Mouse (Mus musculus): Measurements from ENCODE around the gene Kcnh4.

Gene Kcnh4

DNA sequence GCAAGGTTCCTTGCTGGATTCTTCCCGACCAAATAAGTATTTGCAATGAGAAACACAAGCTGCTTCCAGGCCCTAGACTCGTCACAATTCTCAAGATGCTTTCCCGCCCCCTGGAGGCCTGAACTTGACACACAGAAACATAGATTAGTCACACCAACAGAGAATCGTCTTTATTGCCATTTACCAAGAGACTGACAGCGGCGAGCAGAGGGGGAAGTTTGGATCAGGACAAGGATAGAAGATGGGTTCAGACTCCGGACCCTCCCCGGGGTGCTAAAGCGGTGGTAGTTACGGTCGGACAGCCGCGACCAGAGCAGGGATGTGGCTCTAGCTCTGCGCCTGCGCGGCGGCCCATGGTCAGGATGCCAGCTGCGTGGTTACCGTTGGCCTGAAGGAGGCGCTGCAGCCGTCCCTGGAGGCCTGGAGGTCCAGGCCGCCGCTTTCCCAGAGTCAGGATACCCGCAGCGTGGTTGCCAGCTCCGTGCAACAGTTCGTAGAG lies 1.9 kb upstream of the Kcnh4 start:
- DNase-seq = peak; percentile 89

DNA sequence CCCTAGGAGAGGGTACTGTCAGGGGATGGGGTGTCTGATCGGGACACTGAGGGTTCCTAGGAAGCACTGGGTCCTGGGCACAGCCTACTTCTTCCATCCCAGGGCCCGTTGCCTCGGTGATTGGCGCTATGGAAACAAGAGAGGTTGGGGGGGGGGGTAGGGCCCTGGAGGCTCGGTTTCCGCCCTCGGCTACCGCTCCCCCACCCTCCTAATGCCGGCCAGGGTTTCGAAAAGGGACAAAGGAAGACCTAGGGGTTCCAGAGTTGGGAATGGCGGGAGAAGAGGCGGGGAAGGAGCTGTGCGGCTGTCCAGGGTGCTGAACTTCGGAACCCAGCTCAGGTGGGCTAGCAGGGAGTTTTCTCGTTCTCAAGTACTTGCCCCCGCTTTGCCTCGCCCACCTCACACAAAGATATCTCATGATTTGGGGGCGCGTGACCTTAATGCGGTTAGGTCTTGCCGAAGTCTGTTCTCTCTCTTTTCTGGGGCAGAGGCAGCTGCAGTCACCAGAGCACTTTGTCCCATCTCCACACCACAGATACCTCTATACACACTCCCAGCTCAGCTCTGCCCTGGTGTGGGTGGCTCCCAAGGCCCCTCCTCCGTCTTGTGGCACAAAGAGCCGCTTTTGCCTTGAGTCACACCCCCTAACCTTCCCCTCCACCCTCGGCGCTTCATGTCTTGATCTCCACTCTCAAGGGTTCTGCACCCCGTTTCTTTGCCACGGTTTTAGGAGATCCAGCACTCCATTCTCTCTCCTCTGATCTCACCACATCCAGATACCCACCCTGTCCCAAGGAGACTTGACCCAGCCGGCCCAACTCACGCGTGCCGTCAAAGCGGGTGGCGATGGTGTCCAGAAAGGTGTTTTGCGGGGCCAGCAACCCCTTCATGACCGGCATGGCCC lies 783 bp downstream of the Kcnh4 start:
- no peak for DNase-seq

DNA sequence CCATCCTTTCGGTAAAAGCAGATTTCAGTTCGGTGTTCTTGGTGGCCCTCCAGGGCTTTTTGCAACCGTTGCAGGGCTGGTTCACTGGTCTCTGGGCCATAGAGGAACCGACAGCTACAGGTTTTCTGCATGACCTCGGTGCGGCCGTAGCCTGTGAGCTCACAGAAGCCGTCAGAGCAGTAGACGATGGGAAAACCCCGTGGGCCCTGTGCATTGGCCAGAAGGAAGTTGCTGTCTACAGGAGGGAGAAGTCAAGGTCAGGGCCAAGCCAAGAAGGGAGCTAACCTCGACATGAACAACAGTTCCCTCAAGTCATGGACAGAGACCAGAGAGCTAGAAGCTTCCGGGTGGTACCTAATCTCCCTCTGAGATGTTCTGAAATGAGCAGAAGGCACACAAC lies 2.2 kb downstream of the Kcnh4 start:
- no peak for DNase-seq

DNA sequence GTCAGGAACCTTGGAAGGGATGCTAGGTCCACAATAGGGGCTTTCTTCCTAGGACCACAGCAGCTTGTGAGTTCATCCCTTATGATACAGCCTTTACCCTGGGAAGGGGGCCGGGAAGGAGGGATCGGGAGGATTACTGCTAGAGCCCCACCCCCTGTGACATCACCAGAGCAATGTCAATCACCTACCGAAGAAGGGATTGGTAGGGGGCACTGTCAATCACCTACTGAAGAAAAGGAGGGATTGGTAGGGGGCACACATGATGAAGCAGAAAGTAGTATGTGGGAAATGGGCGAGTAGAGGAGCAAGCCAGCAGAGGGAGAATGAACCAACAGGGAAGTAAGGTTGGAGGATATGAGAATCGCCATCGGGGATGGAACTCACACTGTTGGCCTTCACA lies 3.3 kb downstream of the Kcnh4 start:
- no peak for DNase-seq

DNA sequence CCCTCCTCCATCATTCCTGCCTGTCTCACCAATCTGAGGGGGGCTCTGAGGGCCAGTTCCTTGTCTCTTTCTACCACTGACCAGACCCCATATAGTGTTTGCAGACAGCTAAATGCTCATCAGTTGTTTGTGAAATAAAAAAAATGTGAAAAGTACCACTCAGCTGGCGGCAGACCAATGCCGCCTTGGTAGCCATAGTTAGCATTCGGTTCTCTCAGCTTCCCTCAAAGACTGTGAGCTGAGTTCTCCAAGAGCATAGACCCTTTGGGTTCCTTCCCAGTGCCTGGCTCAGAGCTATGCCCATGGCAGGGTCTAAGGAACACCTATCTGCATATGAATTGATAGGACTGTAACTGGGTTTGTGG lies 5.1 kb downstream of the Kcnh4 start:
- DNase-seq = peak; percentile 69

DNA sequence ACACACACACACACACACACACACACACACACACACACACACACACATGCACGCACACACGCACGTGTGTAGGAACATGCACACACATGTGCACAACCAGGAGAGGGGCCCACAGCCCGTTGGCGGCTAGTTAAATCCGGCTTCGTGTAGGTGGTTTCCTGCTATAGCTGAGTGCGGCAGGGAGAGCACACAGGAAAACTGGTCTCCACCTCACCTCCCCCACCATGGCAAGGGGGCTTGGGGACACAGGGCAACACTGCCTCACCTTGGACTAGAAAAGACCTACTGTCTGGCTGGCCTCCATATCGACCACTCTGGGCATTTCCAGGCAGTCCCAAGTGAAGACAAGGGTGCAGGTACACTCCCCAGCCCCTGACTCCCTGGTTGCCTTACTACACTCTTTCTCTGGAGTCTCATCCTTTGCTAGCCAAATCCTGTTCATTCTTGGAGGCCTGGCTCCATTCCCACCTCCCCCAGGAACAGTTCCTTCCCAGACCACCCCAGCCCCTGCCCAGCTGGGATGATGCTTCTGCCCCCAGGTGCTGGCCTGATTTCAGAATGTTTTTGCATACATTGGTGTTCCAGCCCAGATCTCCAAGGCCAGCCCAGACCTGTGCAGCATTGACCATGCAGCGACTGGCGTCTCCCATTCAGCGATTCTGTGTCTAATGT lies 5.6 kb downstream of the Kcnh4 start:
- DNase-seq = peak; percentile 78

DNA sequence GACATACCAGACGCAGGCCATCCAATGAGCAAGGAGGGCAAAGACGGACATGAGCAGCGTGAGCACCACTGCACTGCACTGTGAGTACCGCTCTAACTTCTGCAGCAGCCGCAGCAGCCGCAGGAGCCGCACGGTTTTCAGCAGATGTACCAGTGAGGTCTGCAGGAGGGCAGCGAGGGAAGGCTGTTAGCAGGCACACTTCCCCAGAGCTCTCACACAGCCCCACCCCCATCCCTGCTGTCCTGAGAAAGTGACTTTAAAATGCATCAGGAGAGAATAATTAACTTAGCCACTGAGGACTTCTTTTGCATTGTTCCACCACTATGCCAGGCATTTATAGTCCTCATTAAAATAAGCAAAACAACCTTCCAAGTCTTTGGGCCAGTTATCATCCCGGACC lies 7.4 kb downstream of the Kcnh4 start:
- DNase-seq = peak; percentile 50

DNA sequence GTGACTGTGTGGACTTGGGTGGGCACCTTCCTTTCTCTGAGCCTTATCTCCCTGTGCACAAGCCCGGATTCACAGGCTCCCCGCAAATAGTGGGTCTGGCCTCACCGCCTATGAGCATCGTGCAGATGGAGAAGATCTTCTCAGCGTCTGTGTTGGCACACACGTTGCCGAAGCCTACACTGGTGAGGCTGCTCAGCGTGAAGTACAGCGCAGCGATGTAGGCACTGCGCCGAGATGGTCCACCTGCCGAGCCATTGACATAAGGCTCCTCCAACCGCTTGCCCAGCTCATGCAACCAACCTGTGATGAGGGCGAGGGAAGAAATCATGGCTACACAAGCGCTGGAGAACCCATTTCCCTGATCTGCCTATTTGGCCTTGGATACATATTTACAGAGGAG lies 9.6 kb downstream of the Kcnh4 start:
- peak; percentile 37 for DNase-seq

DNA sequence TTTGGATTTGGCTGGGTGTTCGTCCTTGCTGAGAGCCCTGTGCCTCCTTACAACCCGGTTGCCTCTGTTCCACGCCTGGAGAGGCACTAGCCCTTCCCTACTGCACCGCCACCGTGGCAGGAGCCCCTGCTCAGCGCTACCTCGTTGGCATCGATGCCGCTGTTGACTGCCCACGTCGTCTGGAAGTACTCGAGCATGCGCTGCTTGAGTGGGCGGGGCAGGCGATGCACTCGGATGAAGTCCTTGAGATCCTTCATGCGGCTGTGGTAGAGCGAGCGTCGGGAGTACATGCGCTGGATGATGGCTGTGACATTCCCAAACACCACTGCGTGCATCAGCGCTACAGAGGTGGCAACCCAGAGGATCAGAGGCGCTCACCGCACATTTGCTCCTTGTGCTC lies 10.3 kb downstream of the Kcnh4 start:
- peak; percentile 80 for DNase-seq

DNA sequence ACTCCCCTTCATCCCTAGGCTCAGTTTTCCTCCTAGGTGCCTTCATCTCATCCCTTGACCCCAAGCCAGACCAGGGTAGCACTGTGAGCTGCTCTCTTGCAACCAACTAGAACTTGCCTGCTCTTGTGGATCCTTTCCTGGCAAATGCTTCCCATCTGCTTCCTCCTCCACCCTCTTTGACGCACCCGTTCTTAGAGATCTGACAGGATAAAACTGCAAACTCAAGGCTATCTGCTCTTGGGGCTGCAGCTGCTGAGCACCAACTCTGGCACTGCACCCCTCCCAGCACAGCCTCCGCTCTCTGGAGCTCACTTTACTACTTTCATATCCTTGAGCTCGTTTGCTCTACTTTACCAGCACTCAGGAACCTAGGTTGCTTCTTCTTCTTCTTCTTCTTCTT lies 11.1 kb downstream of the Kcnh4 start:
- DNase-seq = peak; percentile 75

DNA sequence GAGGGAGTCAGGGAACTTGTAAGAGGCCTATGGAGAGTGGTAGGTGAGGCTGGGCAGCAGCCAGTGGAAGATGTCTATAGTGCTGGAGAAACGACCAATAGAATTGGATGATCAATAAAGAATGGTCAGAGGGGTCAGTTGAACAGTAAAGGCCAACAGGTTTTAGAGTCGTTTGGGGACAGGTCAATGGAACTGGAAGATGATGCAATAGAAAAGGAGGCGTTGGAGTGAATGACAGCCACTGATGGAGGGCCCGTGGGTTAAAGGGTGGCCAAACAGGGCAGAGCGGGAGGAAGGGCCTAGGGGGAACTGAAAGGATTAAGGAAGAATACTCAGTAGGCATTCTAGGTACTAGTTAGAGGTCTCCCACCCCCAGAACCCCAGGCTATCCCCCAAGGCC lies 12.6 kb downstream of the Kcnh4 start:
- DNase-seq = no peak

DNA sequence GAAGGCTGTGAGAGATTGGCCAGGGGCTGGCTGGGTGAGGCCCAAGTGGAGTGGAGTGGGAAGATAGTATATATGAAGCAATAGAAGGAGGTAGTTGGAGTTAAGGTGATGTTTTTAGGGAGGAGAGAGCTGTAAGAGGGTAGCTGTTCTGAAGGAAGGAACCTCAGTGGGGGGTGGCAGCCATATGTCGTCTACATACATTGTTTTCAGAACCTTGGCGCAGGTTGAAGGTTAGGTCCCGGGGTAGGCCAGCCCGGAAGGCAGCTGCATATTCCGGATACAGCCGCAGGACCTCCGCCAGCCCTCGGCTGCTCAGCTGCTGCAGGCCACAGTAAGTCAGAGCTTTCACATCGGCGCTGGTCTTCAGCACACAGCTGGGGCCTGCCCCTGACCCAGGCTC lies 13.2 kb downstream of the Kcnh4 start:
- DNase-seq = no peak

DNA sequence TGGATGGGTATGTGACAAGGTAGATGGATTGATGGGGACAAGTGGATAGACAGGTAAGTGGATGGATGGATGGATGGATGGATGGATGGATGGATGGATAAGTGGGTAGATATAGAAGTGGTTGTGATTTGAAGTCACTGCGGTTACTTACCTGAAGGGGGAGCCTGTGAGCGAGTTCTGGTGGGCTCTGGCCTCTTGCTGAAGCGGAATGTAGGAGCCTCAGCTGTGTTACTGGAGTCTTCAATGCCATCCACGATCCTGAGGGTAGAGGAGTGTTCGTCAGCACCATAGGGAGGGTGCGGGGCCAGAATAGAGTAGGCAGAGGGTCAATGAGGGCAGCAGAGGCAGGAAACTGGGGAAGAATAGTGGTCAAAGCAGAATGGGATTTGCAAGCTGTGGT lies 14.7 kb downstream of the Kcnh4 start:
- DNase-seq = peak; percentile 49

DNA sequence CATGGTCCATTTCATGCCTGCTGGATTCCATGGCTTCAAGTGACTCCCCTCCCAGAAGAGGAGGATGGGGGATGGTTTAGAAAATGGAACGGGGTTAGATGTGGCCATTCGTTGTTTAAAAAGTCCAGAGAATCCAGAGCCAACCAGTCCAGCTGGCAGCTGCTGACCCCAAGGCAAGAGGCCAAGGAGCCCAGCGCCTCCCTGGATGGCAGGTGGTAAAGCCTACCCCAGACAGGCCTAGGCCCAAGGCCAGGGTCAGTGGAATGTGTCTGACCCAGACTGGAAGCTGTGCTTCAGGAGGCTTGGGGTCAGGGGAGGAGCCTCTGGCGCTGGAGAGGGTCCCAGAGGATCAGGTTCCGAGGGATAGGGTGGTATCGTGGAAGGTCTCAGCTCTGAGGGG lies 18.4 kb downstream of the Kcnh4 start:
- DNase-seq = no peak

DNA sequence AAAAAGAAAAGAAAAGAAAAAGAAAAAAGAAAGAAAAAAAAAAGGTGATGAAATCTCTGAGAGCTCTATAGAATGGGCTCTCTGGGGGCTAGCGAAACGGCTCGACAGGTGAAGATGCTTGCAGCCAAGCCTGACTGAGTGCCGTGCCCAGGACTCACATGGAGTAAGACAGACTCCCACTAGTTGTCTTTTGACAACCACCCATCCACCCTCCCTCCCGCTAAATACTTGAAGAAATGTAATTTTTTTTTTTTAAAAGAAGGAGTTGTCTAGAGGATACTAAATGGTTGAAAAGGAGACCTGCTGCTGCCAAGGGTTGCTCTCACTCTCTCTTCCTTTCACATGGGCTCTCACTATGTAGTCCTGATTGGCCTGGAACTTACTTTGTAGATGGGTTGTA lies 21.0 kb downstream of the Kcnh4 start:
- DNase-seq = no peak

DNA sequence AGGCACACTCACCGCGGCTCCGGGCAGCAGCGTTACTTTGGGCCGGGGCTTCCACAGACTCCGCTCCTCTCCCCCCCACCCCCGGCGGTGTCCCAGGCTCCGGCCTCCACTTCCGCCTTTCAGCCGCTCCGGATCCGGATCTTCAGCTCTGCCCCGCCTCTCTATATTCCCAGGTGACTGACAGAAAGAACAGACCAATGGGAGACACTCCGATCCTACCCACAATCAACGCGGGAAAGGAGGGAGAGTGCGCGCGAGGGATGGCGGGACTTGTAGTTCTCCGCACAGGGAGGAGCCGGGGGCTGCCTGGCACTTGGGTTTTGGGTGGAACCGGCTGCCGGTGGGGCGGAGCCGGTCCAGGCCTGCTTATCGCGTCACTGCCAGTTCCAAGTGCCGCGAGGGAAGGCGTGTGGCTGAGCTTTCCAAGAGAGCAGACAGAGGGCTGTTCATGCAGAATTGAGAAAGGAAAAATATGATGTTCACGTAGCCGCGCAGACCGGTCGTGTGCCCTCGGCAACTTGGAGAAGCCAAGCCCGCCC lies 21.6 kb downstream of the Kcnh4 start, which contains the start of gene Rab5c:
Rab5c (minus strand) TSS at position 150 of the 539 bp plus-strand sequence.
- peak; percentile 100 for DNase-seq

DNA sequence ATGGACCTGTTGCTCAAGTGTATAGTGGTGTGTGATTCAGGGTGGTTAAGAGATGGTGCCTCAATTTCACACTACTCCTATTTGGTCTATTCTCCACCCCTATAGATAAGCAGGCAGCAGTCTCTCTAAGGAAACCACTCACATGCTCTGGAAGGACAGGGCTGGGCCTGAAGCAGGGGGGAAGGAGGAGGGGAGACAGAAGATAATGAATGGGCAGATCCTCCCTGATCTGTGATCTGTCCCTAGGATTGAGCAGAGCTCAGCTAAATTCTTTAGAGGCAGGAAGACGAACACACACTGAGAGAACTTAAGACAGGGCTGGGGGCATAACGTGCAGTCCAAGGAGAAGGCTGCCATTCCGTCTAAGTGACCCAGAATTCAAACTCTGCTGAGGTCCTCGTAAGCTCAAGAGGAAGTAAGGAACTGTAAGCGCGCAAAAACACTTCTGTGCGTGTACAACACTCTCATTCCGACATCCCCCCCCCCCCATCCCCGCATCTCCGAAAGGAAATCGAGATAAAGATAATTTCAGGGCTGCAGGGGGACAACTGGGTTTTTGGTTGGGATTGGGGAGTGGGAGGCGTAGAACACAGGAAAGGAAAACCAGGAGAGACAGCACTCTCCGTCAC lies 22.5 kb downstream of the Kcnh4 start:
- no peak for DNase-seq

DNA sequence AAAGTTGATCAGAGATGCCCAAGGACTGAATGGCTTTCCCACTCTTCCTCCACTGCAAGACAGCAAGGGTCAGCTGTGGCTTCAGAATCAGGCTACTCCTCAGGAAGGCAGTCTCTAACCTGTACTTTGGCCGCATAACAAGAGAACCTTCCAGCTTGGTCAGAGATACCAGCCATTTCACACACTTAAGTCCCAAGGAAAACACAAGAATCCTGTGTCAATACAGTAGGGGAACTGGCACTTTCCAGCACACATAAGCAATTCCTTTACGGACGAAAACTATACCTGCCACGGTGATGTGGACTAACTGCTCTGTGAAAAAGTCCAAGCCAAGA lies 23.0 kb downstream of the Kcnh4 start:
- no peak for DNase-seq

DNA sequence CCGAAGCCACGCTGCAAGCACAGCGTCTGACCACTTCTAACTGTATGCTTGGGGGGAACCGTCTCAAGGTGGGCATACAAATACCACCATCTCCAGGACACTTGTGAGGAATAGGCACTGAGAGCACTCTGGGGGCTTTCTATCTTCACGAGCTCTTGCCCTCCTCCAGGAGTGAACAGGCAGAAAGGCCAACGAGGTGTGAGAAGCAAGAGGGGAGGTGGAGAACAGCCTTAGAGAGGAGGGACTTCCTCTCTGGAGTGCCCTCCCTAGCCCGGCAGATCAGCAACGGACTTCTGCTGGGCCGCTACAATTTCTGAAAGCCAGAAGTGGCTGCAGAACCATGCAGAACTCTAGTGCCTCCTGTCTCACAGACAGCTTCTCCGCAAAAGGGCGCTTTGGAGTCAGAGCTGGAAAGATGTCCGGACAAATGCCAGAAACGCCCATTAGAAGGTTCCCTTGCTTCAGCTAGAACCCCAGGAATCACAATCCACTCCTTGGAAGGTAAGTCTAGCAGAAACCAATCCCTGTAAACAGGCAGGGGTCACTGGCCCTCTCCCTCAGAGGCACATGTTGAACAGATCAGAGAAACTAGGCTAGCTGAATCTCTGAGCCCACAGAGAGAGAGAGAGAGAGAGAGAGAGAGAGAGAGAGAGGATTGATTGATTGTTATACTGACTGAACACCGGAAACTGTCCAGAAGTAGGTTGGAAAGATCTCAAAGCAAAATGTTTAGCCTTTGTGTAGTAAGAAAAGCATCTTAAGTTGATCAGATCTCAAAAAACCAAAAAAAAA lies 23.6 kb downstream of the Kcnh4 start:
- DNase-seq = no peak

DNA sequence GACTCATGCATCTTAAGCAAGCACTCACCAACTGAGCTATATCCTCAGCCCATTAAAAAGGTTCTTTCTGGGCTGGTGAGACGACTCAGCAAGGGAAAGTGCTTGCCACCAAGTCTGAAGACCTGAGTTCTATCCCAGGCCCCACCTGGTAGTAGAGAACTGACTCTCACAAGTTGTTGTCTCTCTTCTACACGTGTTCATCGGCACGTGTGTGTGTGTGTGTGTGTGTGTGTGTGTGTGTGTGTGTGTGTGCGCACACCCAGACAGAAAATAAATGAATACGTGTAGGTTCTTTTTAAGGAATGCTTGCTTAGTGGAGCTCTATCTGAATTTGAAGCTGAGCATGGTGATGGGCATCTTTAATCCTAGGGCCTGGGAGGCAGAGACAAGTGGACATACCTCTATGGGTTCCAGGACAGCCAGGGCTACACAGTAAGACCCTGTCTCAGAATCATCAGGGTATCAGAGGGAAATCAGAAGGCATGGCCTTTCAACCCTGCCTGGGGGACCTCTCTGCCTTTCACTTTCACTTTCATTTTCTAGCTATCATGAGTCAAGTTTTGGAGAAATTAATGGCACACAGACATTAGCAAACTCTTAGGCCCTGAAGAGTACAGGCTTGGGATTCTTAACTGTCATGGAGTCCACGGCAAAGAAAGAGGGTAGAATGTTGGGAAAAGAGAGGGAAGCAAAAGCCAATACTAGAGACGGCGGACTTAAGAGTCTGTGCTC lies 24.4 kb downstream of the Kcnh4 start:
- no peak for DNase-seq

DNA sequence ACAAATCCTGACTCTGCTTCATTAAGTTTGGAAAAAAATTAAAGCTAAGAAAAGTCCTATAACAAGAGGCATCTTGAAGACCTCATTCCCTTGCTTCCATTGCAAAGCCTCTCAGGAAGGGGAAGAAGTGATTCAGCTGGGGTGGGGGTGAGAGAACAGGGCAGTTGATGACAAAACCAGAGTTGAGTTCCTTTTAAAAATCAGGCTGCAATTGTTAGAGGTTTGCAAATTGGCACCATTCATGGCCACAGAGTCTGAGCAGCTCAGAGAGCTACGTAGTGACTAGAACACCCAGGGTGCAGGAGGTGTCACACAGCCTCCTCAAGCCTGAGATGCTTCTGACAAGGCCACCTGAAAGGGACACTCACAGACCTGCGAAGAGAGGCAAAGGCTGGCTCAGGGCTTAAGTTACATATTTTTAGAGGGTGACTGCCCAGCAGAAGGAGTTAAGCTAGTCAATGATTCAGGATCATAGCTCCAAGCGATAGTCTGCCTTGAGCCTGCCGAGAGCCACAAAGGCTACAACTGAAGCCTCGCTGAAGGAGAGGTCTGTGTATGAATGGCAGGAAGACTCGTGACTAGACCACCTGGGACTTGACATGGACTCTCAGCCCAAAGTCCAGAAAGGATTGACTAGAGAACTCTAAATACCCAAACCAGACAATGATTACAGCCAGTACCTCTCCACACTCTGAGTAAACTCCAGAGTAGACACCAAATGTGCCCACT lies 29.1 kb downstream of the Kcnh4 start:
- DNase-seq = no peak

Measured in right cerebral cortex, adult 18-20 months (tissue).